Mouse (Mus musculus): Measurements from ENCODE around the gene Thada.
"Not testable (repeated sequence)": the region's sequence is repeated elsewhere in the genome, so short reads cannot be mapped to it uniquely, and the experiment has no call there.

Gene Thada

DNA sequence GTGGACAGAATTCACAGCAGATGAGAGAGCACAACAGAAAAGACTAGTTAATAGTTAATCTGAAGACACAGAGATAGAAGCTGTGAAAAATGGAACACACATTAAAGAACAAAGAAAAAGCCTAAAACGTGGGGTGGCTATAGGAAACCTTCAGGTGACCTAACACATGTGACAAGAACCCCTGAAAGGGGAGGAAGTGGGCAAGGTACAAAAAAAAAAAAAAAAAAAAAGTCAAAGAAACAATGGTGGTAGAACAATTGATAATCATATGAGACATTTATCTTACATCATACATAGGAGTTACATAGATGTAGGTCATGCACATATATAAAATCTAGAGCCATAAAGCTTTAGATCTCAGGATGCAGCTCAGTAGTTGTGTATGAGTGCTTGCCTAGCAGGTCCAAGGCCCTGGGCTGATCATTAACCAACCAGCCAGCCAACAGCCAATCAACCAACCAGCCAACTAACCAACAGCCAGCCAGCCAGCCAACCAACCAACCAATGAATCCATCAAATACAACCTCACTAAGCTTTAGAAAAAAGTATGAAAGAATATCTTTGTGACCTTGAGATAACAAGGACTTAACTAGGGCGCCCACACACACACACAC is 226.2 kb downstream of the Thada start:
- Histone ChIP-seq H3K27me3 (ENCODE audit: control insufficient read depth, insufficient read depth, low read length, poor library complexity, severe bottlenecking) (no peaks in the 10 kb centered on the region), H3K36me3 (ENCODE audit: control insufficient read depth, insufficient read depth, low read length, poor library complexity, severe bottlenecking) (no peaks in the 10 kb centered on the region; the same call in 1 of the 2 replicates)
- no peak for DNase-seq (ENCODE audit: low read depth, low spot score)

DNA sequence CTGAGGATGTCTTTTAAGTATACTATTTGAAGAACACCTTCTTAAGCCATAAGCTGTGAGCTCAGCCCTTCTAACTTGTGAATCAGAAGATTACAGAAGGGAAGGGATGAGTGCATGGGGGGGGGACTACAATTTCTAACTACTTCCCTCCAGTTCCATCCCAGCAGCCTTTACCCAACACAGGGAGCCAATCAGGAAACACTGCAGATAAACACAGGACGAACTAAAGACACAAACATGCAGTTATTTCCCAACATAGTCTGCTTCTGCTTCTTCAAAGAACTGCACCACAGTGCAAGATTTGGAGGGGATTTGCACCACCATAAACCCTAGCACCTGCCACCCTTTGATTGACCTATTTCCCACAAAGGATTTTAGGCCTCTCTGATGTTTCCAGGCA is 227.8 kb downstream of the Thada start:
- DNase-seq (ENCODE audit: low read depth, low spot score), result no peak
- H3K27me3 ChIP-seq (ENCODE audit: control insufficient read depth, insufficient read depth, low read length, poor library complexity, severe bottlenecking), result no peaks in the 10 kb centered on the region
- H3K36me3 ChIP-seq (ENCODE audit: control insufficient read depth, insufficient read depth, low read length, poor library complexity, severe bottlenecking), result no peaks in the 10 kb centered on the region

DNA sequence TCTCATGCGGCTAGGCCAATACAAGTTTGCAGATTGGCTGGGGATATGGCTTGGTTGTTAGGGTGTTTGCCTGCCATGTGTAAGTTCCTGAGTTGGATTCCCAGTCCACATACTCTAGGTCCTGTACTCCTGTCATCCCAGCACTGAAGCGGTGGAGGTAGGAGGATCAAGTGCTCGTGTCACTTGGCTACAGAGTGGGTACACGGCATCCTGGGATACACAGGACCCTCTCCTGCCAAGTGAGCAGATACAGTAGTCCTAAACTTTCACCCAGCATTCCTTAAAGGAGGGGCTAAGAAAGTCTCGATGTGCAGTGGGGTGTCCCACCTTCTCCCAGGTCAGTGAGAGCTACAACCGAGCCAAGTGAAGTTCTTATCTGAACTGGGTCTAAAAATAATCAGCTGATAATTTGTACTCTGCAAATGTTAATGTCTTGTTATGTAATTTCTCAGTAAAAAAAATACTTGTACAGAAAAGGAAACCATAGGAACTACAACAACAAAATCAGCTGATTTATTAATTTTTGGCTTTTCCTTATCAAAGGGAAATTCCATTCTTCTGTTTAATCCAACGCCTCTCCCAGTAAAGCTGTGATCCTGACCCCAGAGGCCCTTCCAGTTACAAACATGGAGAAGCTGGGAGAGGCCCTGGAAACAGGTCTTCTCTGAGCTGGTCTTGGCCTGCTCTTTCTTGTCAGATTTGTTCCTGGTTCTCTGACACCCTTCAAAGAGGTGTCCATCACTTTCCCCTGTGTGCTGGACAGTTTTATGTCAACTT is 229.0 kb downstream of the Thada start:
- DNase-seq (ENCODE audit: low read depth, low spot score), result no peak
- Histone ChIP-seq H3K27me3 (ENCODE audit: control insufficient read depth, insufficient read depth, low read length, poor library complexity, severe bottlenecking) (no peaks in the 10 kb centered on the region), H3K36me3 (ENCODE audit: control insufficient read depth, insufficient read depth, low read length, poor library complexity, severe bottlenecking) (no peaks in the 10 kb centered on the region)

DNA sequence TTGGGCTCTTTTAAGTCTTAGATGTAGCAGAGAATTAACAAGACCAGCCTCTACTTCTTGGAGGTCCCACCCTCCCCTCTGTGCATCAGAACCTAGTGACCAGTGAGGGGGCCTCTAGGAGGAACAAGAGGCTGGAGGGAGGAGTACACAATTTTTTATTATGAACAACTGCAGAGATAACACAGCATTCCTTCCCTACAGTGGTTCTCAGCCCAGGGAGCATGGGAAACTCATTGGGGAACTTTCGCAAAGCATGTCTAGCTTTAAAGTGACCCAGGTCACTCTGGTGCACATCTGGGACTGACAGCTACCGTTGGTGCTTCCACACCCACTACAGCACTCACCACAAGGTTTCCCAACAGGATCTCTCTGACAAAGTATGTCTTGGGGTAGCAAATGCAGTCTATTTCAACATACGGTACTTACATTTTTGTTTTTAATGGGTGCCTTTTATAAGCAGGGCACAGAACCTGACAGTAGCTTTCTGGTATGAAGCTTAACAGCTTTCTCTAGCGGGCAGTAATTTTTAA is 230.5 kb downstream of the Thada start:
- Histone ChIP-seq H3K36me3 (ENCODE audit: control insufficient read depth, insufficient read depth, low read length, poor library complexity, severe bottlenecking) (no peaks in the 10 kb centered on the region), H3K27me3 (ENCODE audit: control insufficient read depth, insufficient read depth, low read length, poor library complexity, severe bottlenecking) (no peaks in the 10 kb centered on the region)
- DNase-seq (ENCODE audit: low read depth, low spot score), result no peak

DNA sequence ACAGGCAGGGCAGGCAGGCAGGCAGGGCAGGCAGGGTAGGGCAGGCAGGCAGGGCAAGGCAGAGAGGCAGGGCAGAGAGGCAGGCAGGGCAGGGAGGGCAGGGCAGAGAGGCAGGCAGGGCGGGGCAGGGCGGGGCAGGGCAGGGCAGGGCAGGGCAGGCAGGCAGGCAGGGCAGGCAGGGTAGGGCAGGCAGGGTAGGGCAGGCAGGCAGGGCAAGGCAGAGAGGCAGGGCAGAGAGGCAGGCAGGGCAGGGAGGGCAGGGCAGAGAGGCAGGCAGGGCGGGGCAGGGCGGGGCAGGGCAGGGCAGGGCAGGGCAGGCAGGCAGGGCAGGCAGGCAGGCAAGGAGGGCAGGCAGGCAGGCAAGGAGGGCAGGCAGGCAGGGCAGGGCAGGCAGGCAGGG is 231.2 kb downstream of the Thada start:
- H3K27me3 ChIP-seq (ENCODE audit: control insufficient read depth, insufficient read depth, low read length, poor library complexity, severe bottlenecking); H3K36me3 ChIP-seq (ENCODE audit: control insufficient read depth, insufficient read depth, low read length, poor library complexity, severe bottlenecking); DNase-seq (ENCODE audit: low read depth, low spot score): not testable (repeated sequence)

DNA sequence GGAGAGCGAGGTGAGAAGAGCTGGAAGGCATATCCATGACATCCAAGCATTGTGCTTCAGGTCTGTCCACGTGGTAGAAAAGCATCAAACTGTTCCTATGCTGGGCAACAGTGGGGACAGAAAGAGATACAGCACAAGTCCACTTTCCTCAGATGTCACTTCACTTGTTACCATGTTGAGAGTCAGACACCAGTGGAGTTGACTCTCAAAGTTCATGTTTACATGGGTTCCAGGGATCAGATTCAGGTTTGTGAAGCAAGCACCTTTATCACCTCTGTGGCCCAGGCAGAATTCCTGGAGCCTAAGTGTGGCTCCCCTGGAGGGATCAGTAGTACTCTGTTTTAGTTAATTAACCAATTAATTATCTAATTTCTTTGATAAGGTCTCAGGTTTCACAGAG is 232.2 kb downstream of the Thada start:
- no peaks in the 10 kb centered on the region; the same call in none of the 2 replicates for H3K36me3 ChIP-seq (ENCODE audit: control insufficient read depth, insufficient read depth, low read length, poor library complexity, severe bottlenecking)
- DNase-seq (ENCODE audit: low read depth, low spot score), result no peak
- no peaks in the 10 kb centered on the region for H3K27me3 ChIP-seq (ENCODE audit: control insufficient read depth, insufficient read depth, low read length, poor library complexity, severe bottlenecking)

DNA sequence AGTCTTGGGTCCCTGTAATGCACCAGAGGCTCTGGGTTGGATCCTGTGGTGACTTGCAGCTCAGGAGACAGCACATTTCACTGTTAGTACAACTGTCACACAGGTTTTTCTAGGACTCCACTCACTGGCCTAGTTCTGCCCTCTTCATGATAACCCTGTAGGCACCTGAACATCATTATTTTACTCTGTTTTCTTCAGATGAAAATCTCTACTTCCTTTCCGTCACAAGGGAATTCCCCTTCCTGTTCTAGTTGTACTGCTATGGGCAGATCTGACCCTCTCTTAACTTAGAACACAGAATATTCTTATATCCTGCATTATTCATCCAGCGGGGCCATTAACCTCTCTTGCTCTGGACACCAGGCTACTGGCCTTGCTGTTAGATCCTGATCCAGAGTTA is 234.6 kb downstream of the Thada start:
- Histone ChIP-seq H3K27me3 (ENCODE audit: control insufficient read depth, insufficient read depth, low read length, poor library complexity, severe bottlenecking) (no peaks in the 10 kb centered on the region), H3K36me3 (ENCODE audit: control insufficient read depth, insufficient read depth, low read length, poor library complexity, severe bottlenecking) (peaks cover 3% of the 10 kb centered on the region)
- peak; percentile 42 for DNase-seq (ENCODE audit: low read depth, low spot score)

DNA sequence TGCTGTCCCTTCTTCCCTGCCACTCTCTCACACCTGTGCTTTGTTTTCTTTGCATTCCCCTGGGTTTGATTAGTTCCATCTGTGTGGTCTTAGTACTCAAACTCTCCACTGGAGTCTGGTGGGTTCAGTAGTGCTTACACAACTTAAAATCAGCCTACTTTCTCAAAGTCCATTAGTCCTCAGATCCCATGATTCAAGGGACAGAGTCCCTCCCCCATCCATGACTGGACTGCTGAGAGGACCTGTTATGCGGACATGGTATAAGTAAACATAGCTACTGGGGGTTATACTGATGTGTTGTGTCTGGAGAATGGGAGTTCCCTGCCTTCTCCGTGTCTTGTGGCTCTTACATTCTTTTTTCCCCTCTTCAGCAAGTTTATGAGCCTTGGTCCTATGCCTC is 237.8 kb downstream of the Thada start:
- DNase-seq (ENCODE audit: low read depth, low spot score), result no peak
- H3K27me3 ChIP-seq (ENCODE audit: control insufficient read depth, insufficient read depth, low read length, poor library complexity, severe bottlenecking), result no peaks in the 10 kb centered on the region

DNA sequence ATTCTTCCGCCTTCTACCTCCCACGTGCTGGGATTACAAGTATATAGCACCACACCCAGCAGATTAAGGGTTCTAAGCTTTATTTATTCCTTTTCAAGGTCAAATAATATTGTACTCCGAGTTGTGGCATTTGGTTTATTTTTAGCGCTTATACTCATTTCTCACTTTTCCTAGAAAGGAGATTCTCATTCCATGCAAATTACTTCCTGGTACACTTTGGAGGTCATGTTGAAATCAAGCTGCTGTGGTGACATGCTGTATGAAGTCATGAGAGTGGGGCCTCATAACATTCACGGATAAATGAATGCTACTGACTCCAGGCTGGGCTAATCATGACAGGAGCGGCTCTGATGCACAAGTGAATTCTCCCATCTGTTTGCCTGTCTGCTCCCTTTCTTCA is 239.3 kb downstream of the Thada start:
- DNase-seq (ENCODE audit: low read depth, low spot score), result no peak
- Histone ChIP-seq H3K27me3 (ENCODE audit: control insufficient read depth, insufficient read depth, low read length, poor library complexity, severe bottlenecking) (no peaks in the 10 kb centered on the region), H3K36me3 (ENCODE audit: control insufficient read depth, insufficient read depth, low read length, poor library complexity, severe bottlenecking) (peaks cover 5% of the 10 kb centered on the region)

More for the DNA sequence above, 237.8 kb downstream of the Thada start:
- peaks cover 5% of the 10 kb centered on the region for H3K36me3 ChIP-seq (ENCODE audit: control insufficient read depth, insufficient read depth, low read length, poor library complexity, severe bottlenecking)

DNA sequence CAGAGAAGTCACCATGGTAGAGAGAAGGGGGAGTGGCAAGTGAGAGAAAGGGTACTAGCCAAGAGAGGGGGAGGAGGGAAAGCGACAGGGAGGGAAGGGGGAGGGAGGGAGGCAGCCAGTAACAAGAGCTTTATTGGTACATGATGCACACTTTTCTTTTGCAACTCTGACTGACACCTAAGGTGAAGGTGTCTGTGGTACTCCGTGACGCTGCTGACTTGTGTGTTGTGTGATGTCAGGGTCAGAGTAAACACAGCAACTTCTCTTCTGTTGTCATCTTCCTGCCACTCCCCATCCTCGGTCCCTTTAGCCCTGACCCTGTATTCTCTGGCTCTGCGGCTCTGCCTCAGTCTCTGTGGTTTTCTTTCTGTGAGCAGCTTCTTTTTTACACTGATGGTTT is 239.8 kb downstream of the Thada start:
- Histone ChIP-seq H3K36me3 (ENCODE audit: control insufficient read depth, insufficient read depth, low read length, poor library complexity, severe bottlenecking) (peaks cover 5% of the 10 kb centered on the region), H3K27me3 (ENCODE audit: control insufficient read depth, insufficient read depth, low read length, poor library complexity, severe bottlenecking) (no peaks in the 10 kb centered on the region)
- no peak for DNase-seq (ENCODE audit: low read depth, low spot score)

DNA sequence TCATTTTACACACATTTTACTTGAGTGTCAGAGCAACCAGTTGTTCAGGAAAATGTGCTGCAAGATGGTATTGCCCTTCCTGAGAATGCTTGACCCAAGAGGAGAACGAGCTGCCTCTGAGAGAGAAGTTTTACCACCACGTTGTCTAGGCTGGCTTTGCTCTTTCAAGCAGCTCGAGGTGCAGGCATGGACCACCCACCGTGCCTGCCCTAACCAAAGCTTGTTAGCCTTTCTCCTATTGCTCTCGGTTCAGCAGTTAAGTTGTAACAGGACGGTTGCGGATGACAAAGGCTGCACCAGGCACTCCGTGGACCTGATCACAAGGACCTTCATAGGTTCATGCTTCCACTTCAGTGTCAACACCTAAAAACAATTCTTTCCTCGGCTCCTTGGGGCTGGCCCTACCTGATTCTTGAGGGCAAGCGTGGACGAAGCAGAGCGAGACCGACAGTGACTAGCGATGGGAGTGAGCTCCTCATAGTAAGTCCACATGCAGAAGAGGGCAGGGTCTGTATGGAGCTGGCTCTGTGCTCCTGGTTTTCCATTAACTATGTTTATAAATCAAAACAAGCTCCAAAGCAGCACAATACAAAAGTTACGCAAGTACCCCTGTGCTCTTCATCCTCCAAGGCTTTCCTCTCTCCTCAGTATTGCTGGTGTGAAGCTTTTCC is 241.7 kb downstream of the Thada start:
- H3K36me3 ChIP-seq (ENCODE audit: control insufficient read depth, insufficient read depth, low read length, poor library complexity, severe bottlenecking), result peaks cover 5% of the 10 kb centered on the region; the same call in 1 of the 2 replicates
- DNase-seq (ENCODE audit: low read depth, low spot score), result no peak

DNA sequence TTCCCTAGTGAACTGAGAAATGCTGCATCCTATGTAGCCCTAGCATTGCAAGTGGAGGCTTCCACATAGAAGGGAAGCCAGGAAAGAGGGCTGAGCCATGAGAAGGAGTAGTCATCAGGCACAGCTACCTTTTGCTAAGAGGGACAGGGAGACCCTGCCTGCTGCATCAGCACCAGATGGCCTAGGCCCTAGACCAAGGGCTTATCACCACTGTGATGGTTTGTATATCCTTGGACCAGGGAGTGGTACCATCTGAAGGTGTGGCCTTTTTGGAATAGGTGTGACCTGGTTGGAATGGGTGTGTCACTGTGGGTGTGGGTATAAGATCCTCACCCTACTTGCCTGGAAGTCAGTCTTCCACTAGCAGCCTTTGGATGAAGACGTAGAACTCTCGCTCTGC is 247.2 kb downstream of the Thada start:
- H3K36me3 ChIP-seq (ENCODE audit: control insufficient read depth, insufficient read depth, low read length, poor library complexity, severe bottlenecking); DNase-seq (ENCODE audit: low read depth, low spot score); H3K27me3 ChIP-seq (ENCODE audit: control insufficient read depth, insufficient read depth, low read length, poor library complexity, severe bottlenecking): not testable (repeated sequence)

More for the DNA sequence above, 241.7 kb downstream of the Thada start:
- H3K27me3 ChIP-seq (ENCODE audit: control insufficient read depth, insufficient read depth, low read length, poor library complexity, severe bottlenecking), result no peaks in the 10 kb centered on the region

DNA sequence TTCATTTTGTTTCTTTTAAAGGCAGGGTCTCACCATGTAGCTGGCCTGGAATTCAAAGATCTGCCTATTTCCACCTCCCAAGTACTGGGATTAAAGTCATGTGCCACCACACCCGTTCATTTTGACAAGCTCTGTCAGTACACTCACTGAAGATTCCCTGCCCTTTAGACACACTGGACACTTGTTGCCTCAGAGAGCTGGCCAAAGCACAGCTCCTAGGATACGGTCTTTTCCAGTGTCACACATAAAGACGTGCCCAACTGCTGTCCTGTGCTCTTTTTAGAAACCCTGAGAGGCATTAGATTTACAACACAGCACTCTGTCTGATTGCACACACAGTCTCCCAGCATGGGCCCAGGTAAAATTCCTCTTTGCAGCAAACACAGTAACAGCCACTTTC is 248.3 kb downstream of the Thada start:
- H3K36me3 ChIP-seq (ENCODE audit: control insufficient read depth, insufficient read depth, low read length, poor library complexity, severe bottlenecking), result no peaks in the 10 kb centered on the region
- no peak for DNase-seq (ENCODE audit: low read depth, low spot score)
- no peaks in the 10 kb centered on the region for H3K27me3 ChIP-seq (ENCODE audit: control insufficient read depth, insufficient read depth, low read length, poor library complexity, severe bottlenecking)

DNA sequence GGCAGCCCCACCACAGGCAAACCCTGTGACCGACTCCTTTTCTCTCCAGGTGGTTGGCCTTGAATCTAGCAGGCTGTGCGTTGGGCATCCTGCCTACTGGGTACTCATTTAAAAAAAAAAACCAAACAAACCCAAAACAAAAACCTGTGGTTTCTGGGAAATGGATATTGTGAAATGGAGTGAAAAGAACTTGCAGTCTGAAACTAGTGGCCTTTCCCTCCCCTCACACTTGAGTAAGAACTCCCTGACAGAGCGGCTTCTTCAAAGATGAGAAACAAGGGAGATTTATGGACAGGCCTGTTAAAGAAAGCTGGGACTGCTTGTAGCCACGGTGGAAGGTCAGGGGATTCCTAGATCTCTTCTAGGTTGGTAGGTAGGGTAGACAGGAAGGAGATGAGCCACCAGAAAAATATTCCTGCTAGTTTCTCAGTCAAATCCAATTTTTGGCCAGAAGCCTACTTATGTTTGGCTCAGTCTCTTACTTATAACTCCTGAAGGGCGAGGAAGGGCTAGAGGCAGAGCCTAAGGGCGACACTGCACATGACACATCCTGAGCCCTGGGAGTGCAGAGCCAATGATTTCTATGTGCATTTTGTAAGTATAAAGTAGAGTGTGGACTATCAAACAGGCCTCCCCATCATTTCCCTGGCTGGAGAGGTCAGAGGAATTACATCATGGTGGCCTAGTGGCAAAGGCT is 250.6 kb downstream of the Thada start:
- no peak for DNase-seq (ENCODE audit: low read depth, low spot score)
- H3K36me3 ChIP-seq (ENCODE audit: control insufficient read depth, insufficient read depth, low read length, poor library complexity, severe bottlenecking), result no peaks in the 10 kb centered on the region; the same call in 1 of the 2 replicates
- H3K27me3 ChIP-seq (ENCODE audit: control insufficient read depth, insufficient read depth, low read length, poor library complexity, severe bottlenecking), result no peaks in the 10 kb centered on the region

Measured in splenic B cell, adult 2 months (primary cell).